Mouse (Mus musculus): ENCODE data around the gene Kif1bp. TPM values are rescaled to one million over a fixed set of nuclear protein-coding genes. Genes with fewer than 3 reads are reported as not detected.

The Kif1bp gene
- total and polyA plus RNA-seq, 2 experiments from 2014 or later = 23.9 to 28.2 TPM

DNA sequence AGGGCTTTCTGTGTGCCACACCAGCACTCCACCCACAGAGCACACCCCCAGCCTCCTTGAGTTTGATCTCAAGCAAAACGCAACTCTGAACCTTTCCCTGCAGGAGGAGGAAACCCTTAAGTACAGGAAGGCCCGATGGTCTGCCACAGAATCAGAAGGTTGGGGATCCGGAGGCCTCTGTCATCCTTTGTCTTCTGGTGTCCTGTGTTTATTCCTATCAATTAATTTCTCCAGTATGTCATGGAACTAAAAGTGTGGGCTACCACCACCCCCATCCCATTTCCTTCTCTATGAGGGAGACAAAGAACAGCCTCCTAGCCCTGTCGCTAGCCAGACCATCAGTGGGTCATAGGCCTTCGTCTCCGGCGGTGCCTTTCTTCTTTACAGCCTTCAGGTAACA lies 43.7 kb downstream of the Kif1bp start:
- DNase-seq (ENCODE audit: low spot score) = no peak
- no peak for ATAC-seq (ENCODE audit: insufficient read depth, low read depth)
- H3K27ac ChIP-seq (ENCODE audit: low read depth) = no peak overlapping the region
- H3K4me1 ChIP-seq (ENCODE audit: control insufficient read depth, insufficient read depth) = no peaks in the 10 kb centered on the region
- H3K27me3 ChIP-seq (ENCODE audit: control insufficient read depth, insufficient read depth, low read length) = no peaks in the 10 kb centered on the region
- TF ChIP-seq EP300 (IDR thresholded peaks at IDR 0.05; ENCODE audit: low read depth) (no peak), CTCF (IDR thresholded peaks at IDR 0.05; ENCODE audit: low read depth) (no peak)
- no peaks in the 10 kb centered on the region for H3K36me3 ChIP-seq (replicated peaks; ENCODE audit: control insufficient read depth, insufficient read depth, low read length)
- H3K4me2 ChIP-seq (ENCODE audit: low read depth, low read length) = no peak overlapping the region
- H3K9me3 ChIP-seq (replicated peaks; ENCODE audit: control insufficient read depth, low read length) = no peaks in the 10 kb centered on the region
- H3K9ac ChIP-seq (replicated peaks; ENCODE audit: low read depth, low read length) = no peak overlapping the region
- H3K4me3 ChIP-seq (ENCODE audit: low read depth, low read length) = no peak overlapping the region
- 66% methylated on average over 7 of the region's 7 CpGs for WGBS

DNA sequence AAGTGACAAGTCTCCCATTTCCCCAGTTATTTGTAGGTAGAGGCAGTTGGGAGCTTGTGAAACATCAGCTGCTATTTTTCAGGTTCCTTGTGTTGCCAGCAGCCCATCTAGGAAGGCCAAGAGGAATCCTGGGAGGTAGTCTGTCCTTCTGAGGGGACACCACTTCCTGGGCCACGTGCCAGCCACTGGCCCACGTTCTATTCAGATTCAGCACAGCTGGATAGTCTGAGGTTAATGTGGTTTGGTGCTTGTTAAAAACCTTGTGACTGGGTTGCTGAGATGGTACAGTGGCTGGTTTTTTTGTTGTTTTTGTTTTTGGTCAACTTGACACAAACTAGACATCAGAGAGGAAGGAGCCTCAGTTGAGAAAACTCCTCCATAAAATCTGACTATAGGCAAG lies 45.4 kb downstream of the Kif1bp start:
- Histone ChIP-seq H3K4me3 (ENCODE audit: low read depth, low read length) (no peak overlapping the region), H3K9ac (replicated peaks; ENCODE audit: low read depth, low read length) (no peak overlapping the region), H3K36me3 (replicated peaks; ENCODE audit: control insufficient read depth, insufficient read depth, low read length) (no peaks in the 10 kb centered on the region), H3K27me3 (ENCODE audit: control insufficient read depth, insufficient read depth, low read length) (no peaks in the 10 kb centered on the region), H3K27ac (ENCODE audit: low read depth) (no peak overlapping the region), H3K4me2 (ENCODE audit: low read depth, low read length) (no peak overlapping the region), H3K4me1 (ENCODE audit: control insufficient read depth, insufficient read depth) (no peaks in the 10 kb centered on the region), H3K9me3 (replicated peaks; ENCODE audit: control insufficient read depth, low read length) (no peaks in the 10 kb centered on the region)
- TF ChIP-seq EP300 (IDR thresholded peaks at IDR 0.05; ENCODE audit: low read depth) (no peak), CTCF (IDR thresholded peaks at IDR 0.05; ENCODE audit: low read depth) (no peak)
- DNase-seq (ENCODE audit: low spot score) (no peak), ATAC-seq (ENCODE audit: insufficient read depth, low read depth) (no peak)
- 22% methylated on average over 2 of the region's 2 CpGs for WGBS

DNA sequence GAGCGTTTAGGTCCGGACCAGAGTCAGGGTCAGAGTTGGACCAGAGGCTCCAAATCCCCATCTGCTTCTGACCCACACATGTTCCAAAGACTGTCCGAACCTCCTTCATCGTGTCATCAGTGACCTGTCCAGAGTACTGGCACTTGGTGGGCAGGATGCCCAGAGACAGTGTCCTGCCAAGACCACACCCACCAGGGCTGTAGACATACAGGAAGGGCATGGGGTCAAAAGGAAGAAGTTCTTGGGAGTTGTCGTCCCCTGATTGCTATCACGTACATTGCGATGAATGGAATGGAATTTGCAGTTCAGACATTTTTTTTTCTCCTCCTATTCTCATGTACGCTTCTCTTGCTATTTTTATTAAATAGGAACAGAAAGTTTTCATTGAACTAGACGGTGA lies 48.1 kb downstream of the Kif1bp start:
- Histone ChIP-seq H3K27me3 (ENCODE audit: control insufficient read depth, insufficient read depth, low read length) (no peaks in the 10 kb centered on the region), H3K4me1 (ENCODE audit: control insufficient read depth, insufficient read depth) (no peaks in the 10 kb centered on the region), H3K36me3 (replicated peaks; ENCODE audit: control insufficient read depth, insufficient read depth, low read length) (no peaks in the 10 kb centered on the region), H3K4me2 (ENCODE audit: low read depth, low read length) (no peak overlapping the region), H3K4me3 (ENCODE audit: low read depth, low read length) (no peak overlapping the region), H3K9ac (replicated peaks; ENCODE audit: low read depth, low read length) (no peak overlapping the region), H3K27ac (ENCODE audit: low read depth) (no peak overlapping the region), H3K9me3 (replicated peaks; ENCODE audit: control insufficient read depth, low read length) (no peaks in the 10 kb centered on the region)
- WGBS = 44% methylated on average over 9 of the region's 9 CpGs
- DNase-seq (ENCODE audit: low spot score) = no peak
- no peak for TF ChIP-seq EP300 (IDR thresholded peaks at IDR 0.05; ENCODE audit: low read depth)
- no peak for TF ChIP-seq CTCF (IDR thresholded peaks at IDR 0.05; ENCODE audit: low read depth)
- ATAC-seq (ENCODE audit: insufficient read depth, low read depth) = no peak

DNA sequence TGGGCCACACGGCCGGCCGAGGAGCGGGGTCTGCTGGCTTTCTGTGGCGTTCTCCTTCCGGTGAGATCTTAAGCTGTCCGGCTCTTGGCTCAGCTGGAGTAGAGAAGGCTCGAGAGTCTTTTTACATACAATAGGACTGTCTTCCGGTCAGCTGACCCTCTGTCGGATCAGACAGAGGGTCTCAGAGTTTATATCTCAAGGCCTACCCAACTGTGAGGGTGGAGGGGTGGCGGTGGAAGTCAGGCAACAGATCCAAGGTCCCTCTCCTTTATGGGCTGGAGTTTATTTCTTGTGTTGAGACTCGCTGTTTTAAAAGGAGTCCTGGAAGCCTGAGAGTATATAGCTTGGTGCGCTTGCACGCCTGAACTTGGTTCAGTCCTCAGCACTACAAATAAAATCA lies 50.9 kb downstream of the Kif1bp start, which contains the start of gene Srgn:
TSS of gene Srgn (minus strand) at position 101 of the 400 bp plus-strand sequence.
- H3K9ac ChIP-seq (replicated peaks; ENCODE audit: low read depth, low read length) = no peak within 1 kb of the TSS
- TF ChIP-seq EP300 (IDR thresholded peaks at IDR 0.05; ENCODE audit: low read depth) (no peak), CTCF (IDR thresholded peaks at IDR 0.05; ENCODE audit: low read depth) (no peak)
- DNase-seq (ENCODE audit: low spot score) (no peak), ATAC-seq (ENCODE audit: insufficient read depth, low read depth) (no peak)
- H3K4me1 ChIP-seq (ENCODE audit: control insufficient read depth, insufficient read depth) = no peaks in the 10 kb centered on the region
- H3K4me2 ChIP-seq (ENCODE audit: low read depth, low read length) = no peak within 1 kb of the TSS
- H3K27ac ChIP-seq (ENCODE audit: low read depth) = no peak within 1 kb of the TSS
- H3K27me3 ChIP-seq (ENCODE audit: control insufficient read depth, insufficient read depth, low read length) = no peaks in the 10 kb centered on the region
- no peak within 1 kb of the TSS for H3K4me3 ChIP-seq (ENCODE audit: low read depth, low read length)
- 83% methylated on average over 14 of the region's 14 CpGs for WGBS
- H3K9me3 ChIP-seq (replicated peaks; ENCODE audit: control insufficient read depth, low read length) = no peaks in the 10 kb centered on the region
- H3K36me3 ChIP-seq (replicated peaks; ENCODE audit: control insufficient read depth, insufficient read depth, low read length) = no peaks in the 10 kb centered on the region

- no peaks in the 10 kb centered on the region for H3K4me1 ChIP-seq (ENCODE audit: control insufficient read depth, insufficient read depth)
- H3K9ac ChIP-seq (replicated peaks; ENCODE audit: low read depth, low read length) = no peak overlapping the region
- 68% methylated on average over 7 of the region's 7 CpGs for WGBS
- TF ChIP-seq EP300 (IDR thresholded peaks at IDR 0.05; ENCODE audit: low read depth) (no peak), CTCF (IDR thresholded peaks at IDR 0.05; ENCODE audit: low read depth) (no peak)
- no peak for ATAC-seq (ENCODE audit: insufficient read depth, low read depth)
- no peaks in the 10 kb centered on the region for H3K36me3 ChIP-seq (replicated peaks; ENCODE audit: control insufficient read depth, insufficient read depth, low read length)
- H3K9me3 ChIP-seq (replicated peaks; ENCODE audit: control insufficient read depth, low read length) = no peaks in the 10 kb centered on the region
- H3K27ac ChIP-seq (ENCODE audit: low read depth) = no peak overlapping the region
- H3K27me3 ChIP-seq (ENCODE audit: control insufficient read depth, insufficient read depth, low read length) = no peaks in the 10 kb centered on the region
- no peak overlapping the region for H3K4me2 ChIP-seq (ENCODE audit: low read depth, low read length)
- H3K4me3 ChIP-seq (ENCODE audit: low read depth, low read length) = no peak overlapping the region
- DNase-seq (ENCODE audit: low spot score) = no peak
Measured at GRCm38 (mm10) chr10:62522346-62522950, 55.8 kb downstream of the Kif1bp start.

GRCm38 (mm10) chr10:62521763-62522162 lies 56.5 kb downstream of the Kif1bp start:
- Histone ChIP-seq H3K9ac (replicated peaks; ENCODE audit: low read depth, low read length) (no peak overlapping the region), H3K4me3 (ENCODE audit: low read depth, low read length) (no peak overlapping the region), H3K36me3 (replicated peaks; ENCODE audit: control insufficient read depth, insufficient read depth, low read length) (no peaks in the 10 kb centered on the region), H3K27ac (ENCODE audit: low read depth) (no peak overlapping the region), H3K4me1 (ENCODE audit: control insufficient read depth, insufficient read depth) (no peaks in the 10 kb centered on the region), H3K9me3 (replicated peaks; ENCODE audit: control insufficient read depth, low read length) (no peaks in the 10 kb centered on the region), H3K27me3 (ENCODE audit: control insufficient read depth, insufficient read depth, low read length) (no peaks in the 10 kb centered on the region), H3K4me2 (ENCODE audit: low read depth, low read length) (no peak overlapping the region)
- WGBS = 23% methylated on average over 4 of the region's 4 CpGs
- ATAC-seq (ENCODE audit: insufficient read depth, low read depth) = no peak
- TF ChIP-seq EP300 (IDR thresholded peaks at IDR 0.05; ENCODE audit: low read depth) = no peak
- TF ChIP-seq CTCF (IDR thresholded peaks at IDR 0.05; ENCODE audit: low read depth) = no peak
- no peak for DNase-seq (ENCODE audit: low spot score)

Data from heart, postnatal 0 days (tissue).